Mouse (Mus musculus): ENCODE data around the gene Polr1b. TPM values are rescaled to one million over a fixed set of nuclear protein-coding genes. Genes with fewer than 3 reads are reported as not detected.
A peak's percentile ranks its signal among the peaks of the same experiment; 100 is the strongest.

Polr1b gene
- total and polyA plus RNA-seq, 2 experiments from 2014 or later, result 7.6 to 13.6 TPM

GRCm38 (mm10) chr2:129057920-129058361 is 42.9 kb upstream of the Polr1b start:
- H3K4me1 ChIP-seq (ENCODE audit: control insufficient read depth, insufficient read depth), result no peaks in the 10 kb centered on the region
- no peak overlapping the region for H3K4me3 ChIP-seq (ENCODE audit: low read depth, low read length)
- H3K27ac ChIP-seq (ENCODE audit: low read depth), result no peak overlapping the region
- no peak overlapping the region for H3K4me2 ChIP-seq (ENCODE audit: low read depth, low read length)
- no peak overlapping the region for H3K9ac ChIP-seq (replicated peaks; ENCODE audit: low read depth, low read length)
- no peaks in the 10 kb centered on the region for H3K27me3 ChIP-seq (ENCODE audit: control insufficient read depth, insufficient read depth, low read length)
- H3K9me3 ChIP-seq (replicated peaks; ENCODE audit: control insufficient read depth, low read length), result peaks cover 14% of the 10 kb centered on the region; the same call in 1 of the 2 replicates
- 72% methylated on average over 6 of the region's 6 CpGs for WGBS
- TF ChIP-seq CTCF (IDR thresholded peaks at IDR 0.05; ENCODE audit: low read depth) (no peak), EP300 (IDR thresholded peaks at IDR 0.05; ENCODE audit: low read depth) (no peak)
- no peaks in the 10 kb centered on the region for H3K36me3 ChIP-seq (replicated peaks; ENCODE audit: control insufficient read depth, insufficient read depth, low read length)
- DNase-seq (ENCODE audit: low spot score) (no peak), ATAC-seq (ENCODE audit: insufficient read depth, low read depth) (no peak)

GRCm38 (mm10) chr2:129061456-129062059 is 39.2 kb upstream of the Polr1b start:
- no peak overlapping the region for H3K9ac ChIP-seq (replicated peaks; ENCODE audit: low read depth, low read length)
- no peak for DNase-seq (ENCODE audit: low spot score)
- WGBS, result 69% methylated on average over 10 of the region's 10 CpGs
- no peak overlapping the region for H3K4me3 ChIP-seq (ENCODE audit: low read depth, low read length)
- ATAC-seq (ENCODE audit: insufficient read depth, low read depth), result no peak
- H3K36me3 ChIP-seq (replicated peaks; ENCODE audit: control insufficient read depth, insufficient read depth, low read length), result no peaks in the 10 kb centered on the region
- no peak overlapping the region for H3K27ac ChIP-seq (ENCODE audit: low read depth)
- H3K4me2 ChIP-seq (ENCODE audit: low read depth, low read length), result no peak overlapping the region
- TF ChIP-seq EP300 (IDR thresholded peaks at IDR 0.05; ENCODE audit: low read depth) (no peak), CTCF (IDR thresholded peaks at IDR 0.05; ENCODE audit: low read depth) (no peak)
- 0 out of 2 replicates have a peak, but pooled peaks cover 9% of the 10 kb centered on the region for H3K9me3 ChIP-seq (replicated peaks; ENCODE audit: control insufficient read depth, low read length)
- peaks cover 4% of the 10 kb centered on the region; the same call in 1 of the 2 replicates for H3K4me1 ChIP-seq (ENCODE audit: control insufficient read depth, insufficient read depth)
- no peaks in the 10 kb centered on the region for H3K27me3 ChIP-seq (ENCODE audit: control insufficient read depth, insufficient read depth, low read length)

- Histone ChIP-seq H3K4me1 (ENCODE audit: control insufficient read depth, insufficient read depth) (peaks cover 15% of the 10 kb centered on the region; the same call in 1 of the 2 replicates), H3K27me3 (ENCODE audit: control insufficient read depth, insufficient read depth, low read length) (no peaks in the 10 kb centered on the region), H3K4me2 (ENCODE audit: low read depth, low read length) (peak within 1 kb of the TSS; percentile 71), H3K27ac (ENCODE audit: low read depth) (peak within 1 kb of the TSS; percentile 52), H3K36me3 (replicated peaks; ENCODE audit: control insufficient read depth, insufficient read depth, low read length) (no peaks in the 10 kb centered on the region), H3K4me3 (ENCODE audit: low read depth, low read length) (peak within 1 kb of the TSS; percentile 76), H3K9me3 (replicated peaks; ENCODE audit: control insufficient read depth, low read length) (no peaks in the 10 kb centered on the region), H3K9ac (replicated peaks; ENCODE audit: low read depth, low read length) (peak within 1 kb of the TSS; percentile 63)
- WGBS, result 2% methylated on average over 53 of the region's 62 CpGs
- ATAC-seq (ENCODE audit: insufficient read depth, low read depth), result peak; percentile 94
- TF ChIP-seq CTCF (IDR thresholded peaks at IDR 0.05; ENCODE audit: low read depth), result no peak
- no peak for TF ChIP-seq EP300 (IDR thresholded peaks at IDR 0.05; ENCODE audit: low read depth)
- peak; percentile 55 for DNase-seq (ENCODE audit: low spot score)
These were observed 35.1 kb upstream of the Polr1b start, which contains the start of gene Ttl for GRCm38 (mm10) chr2:129065437-129066282. Gene Ttl (plus strand): TSS chr2:129065942.

GRCm38 (mm10) chr2:129066326-129066725 is 34.5 kb upstream of the Polr1b start:
- TF ChIP-seq CTCF (IDR thresholded peaks at IDR 0.05; ENCODE audit: low read depth) (no peak), EP300 (IDR thresholded peaks at IDR 0.05; ENCODE audit: low read depth) (no peak)
- Histone ChIP-seq H3K9ac (replicated peaks; ENCODE audit: low read depth, low read length) (peak overlapping the region; percentile 63), H3K4me2 (ENCODE audit: low read depth, low read length) (peak overlapping the region; percentile 71), H3K27ac (ENCODE audit: low read depth) (peak overlapping the region; percentile 52; the same call in 1 of the 2 replicates), H3K4me3 (ENCODE audit: low read depth, low read length) (peak overlapping the region; percentile 76), H3K27me3 (ENCODE audit: control insufficient read depth, insufficient read depth, low read length) (no peaks in the 10 kb centered on the region), H3K9me3 (replicated peaks; ENCODE audit: control insufficient read depth, low read length) (no peaks in the 10 kb centered on the region), H3K36me3 (replicated peaks; ENCODE audit: control insufficient read depth, insufficient read depth, low read length) (no peaks in the 10 kb centered on the region), H3K4me1 (ENCODE audit: control insufficient read depth, insufficient read depth) (peaks cover 15% of the 10 kb centered on the region; the same call in 1 of the 2 replicates)
- peak; percentile 30 for DNase-seq (ENCODE audit: low spot score)
- WGBS, result under 1% methylated on average over 20 of the region's 20 CpGs
- peak; percentile 57 for ATAC-seq (ENCODE audit: insufficient read depth, low read depth)

- Histone ChIP-seq H3K9ac (replicated peaks; ENCODE audit: low read depth, low read length) (no peak overlapping the region), H3K9me3 (replicated peaks; ENCODE audit: control insufficient read depth, low read length) (no peaks in the 10 kb centered on the region), H3K4me3 (ENCODE audit: low read depth, low read length) (no peak overlapping the region), H3K27me3 (ENCODE audit: control insufficient read depth, insufficient read depth, low read length) (no peaks in the 10 kb centered on the region), H3K4me2 (ENCODE audit: low read depth, low read length) (no peak overlapping the region), H3K27ac (ENCODE audit: low read depth) (no peak overlapping the region), H3K4me1 (ENCODE audit: control insufficient read depth, insufficient read depth) (peaks cover 15% of the 10 kb centered on the region; the same call in 1 of the 2 replicates), H3K36me3 (replicated peaks; ENCODE audit: control insufficient read depth, insufficient read depth, low read length) (no peaks in the 10 kb centered on the region)
- WGBS, result 85% methylated on average over 3 of the region's 3 CpGs
- no peak for TF ChIP-seq EP300 (IDR thresholded peaks at IDR 0.05; ENCODE audit: low read depth)
- no peak for TF ChIP-seq CTCF (IDR thresholded peaks at IDR 0.05; ENCODE audit: low read depth)
- no peak for DNase-seq (ENCODE audit: low spot score)
- ATAC-seq (ENCODE audit: insufficient read depth, low read depth), result no peak
These were observed 30.5 kb upstream of the Polr1b start for GRCm38 (mm10) chr2:129070296-129070695.

All from heart, postnatal 0 days (tissue).